Mouse (Mus musculus): ENCODE results near the gene Ghdc.

The Ghdc gene

DNA sequence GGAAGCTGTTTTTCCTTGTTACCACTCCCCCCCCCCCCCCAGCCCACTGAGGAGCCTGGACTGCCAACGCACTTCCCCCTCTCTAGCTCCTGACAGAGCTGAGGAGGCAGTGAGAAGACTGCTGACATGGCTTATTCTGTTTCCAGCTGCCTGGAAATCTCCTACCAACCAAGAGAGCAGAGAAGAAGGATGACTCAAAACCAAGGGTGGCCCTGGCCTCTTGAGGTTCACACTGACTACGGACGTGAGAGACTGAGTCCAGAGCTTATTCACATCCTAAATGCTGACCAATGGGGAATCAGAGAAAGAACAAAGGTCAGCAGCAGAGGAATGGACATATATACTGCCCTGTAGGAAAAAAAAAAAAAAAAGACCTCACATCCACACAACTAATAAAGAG lies 51.4 kb downstream of the Ghdc start:
- DNase-seq (ENCODE audit: extremely low spot score, low spot score): no peak

DNA sequence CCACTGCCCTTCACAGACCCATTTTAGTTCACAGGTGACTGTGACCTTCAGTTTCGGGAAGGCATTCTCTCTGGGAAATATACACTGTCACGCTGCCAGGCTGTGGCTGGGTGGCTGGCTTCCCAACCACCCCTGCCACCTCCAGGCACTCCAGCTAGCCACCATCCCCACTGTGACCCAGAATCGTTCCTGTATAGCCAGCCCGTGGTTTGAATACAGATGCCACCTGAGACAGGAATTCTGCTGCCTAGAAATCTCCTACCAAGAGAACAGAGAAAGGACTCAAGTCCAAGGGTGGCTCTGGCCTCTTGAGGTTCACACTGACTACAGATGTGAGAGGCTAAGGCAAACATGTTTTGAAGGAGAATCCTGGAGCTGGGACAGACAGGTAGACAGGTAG lies 51.9 kb downstream of the Ghdc start:
- DNase-seq (ENCODE audit: extremely low spot score, low spot score): no peak

DNA sequence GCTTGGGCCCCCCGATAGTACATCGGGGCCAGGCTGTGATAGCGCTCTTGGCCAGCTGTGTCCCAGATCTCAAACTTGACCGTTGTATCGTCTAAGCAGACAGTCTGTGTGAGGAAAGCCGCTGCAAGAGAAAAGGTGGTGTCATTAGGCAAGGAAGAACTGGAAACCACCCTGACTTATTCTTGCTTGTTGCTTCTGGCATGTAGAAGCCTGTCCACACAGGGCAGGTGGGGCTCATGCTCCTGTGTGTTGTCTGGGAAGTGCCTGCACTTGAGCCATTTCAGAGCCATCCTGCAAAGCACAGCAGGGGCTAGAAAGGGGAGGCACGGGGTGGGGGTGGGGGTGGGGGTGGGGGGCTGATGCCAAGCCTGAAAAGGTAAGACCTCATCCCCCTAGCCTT lies 52.3 kb downstream of the Ghdc start:
- no peak for DNase-seq (ENCODE audit: extremely low spot score, low spot score)

DNA sequence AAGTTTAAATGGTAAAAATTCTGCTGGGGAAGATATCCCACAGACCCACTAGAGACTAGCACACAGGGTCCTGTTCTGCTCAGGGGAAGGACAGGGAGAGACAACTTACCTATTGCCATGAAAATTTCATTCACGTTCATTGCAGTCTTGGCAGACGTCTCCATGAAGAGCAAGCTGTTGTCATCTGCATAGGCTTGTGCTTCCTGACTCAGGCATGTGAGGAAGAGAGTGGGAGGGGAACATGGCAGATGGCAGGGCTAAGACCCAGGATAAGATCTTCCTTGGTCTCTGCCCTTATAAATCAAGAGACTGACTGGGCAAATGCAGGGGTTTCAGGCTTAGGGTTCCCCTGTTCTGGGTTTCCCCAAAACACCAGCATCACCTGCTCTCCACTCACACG lies 54.1 kb downstream of the Ghdc start:
- DNase-seq (ENCODE audit: extremely low spot score, low spot score): no peak

All from neural tube, embryonic 10.5 days (tissue).